Mouse (Mus musculus) lung, embryonic 15.5 days (tissue): ENCODE measurements at regions not wholly inside any gene's neighbourhood (a gene's known extent, or its start where the extent isn't known, plus 50 kb on each side); places are given as distances from the start of the nearest gene placed in this dataset.

ENCODE experiments used
- ATAC-seq: fragments of 200-750 bp; cut with Nextera tagmentation; 2 replicates; pipeline ENCODE4 v1.8.0; 2017; ENCODE audit warnings: moderate number of reproducible peaks, borderline replicate concordance; ENCODE audit not compliant: low FRiP score, low TSS enrichment; ENCODE audit errors: extremely low read depth
- H3K27ac ChIP-seq: fragments of 300-500 bp; sonication (generic); 2 replicates; pipeline ENCODE4 v1.5.1; 2015; ENCODE audit warnings: moderate library complexity, mild to moderate bottlenecking, inconsistent platforms
- H3K27me3 ChIP-seq: fragments of 300-500 bp; sonication (generic); 2 replicates; pipeline ENCODE4 v1.6.1; 2015; ENCODE audit warnings: inconsistent platforms
- H3K36me3 ChIP-seq: fragments of 300-500 bp; sonication (generic); 2 replicates; pipeline ENCODE4 v1.6.1; 2015; ENCODE audit warnings: inconsistent platforms
- H3K4me1 ChIP-seq: fragments of 300-500 bp; sonication (generic); 2 replicates; pipeline ENCODE4 v1.6.1; 2015; ENCODE audit warnings: inconsistent platforms
- H3K4me2 ChIP-seq: fragments of 300-500 bp; sonication (generic); 2 replicates; pipeline ENCODE4 v1.6.1; 2015; ENCODE audit warnings: inconsistent platforms, mild to moderate bottlenecking, moderate library complexity
- H3K4me3 ChIP-seq: fragments of 300-500 bp; sonication (generic); 2 replicates; pipeline ENCODE4 v1.5.1; 2015; ENCODE audit warnings: mild to moderate bottlenecking, inconsistent platforms
- H3K9ac ChIP-seq: fragments of 300-500 bp; sonication (generic); 2 replicates; pipeline ENCODE4 v1.6.1; 2015; ENCODE audit warnings: inconsistent platforms
- H3K9me3 ChIP-seq: fragments of 300-500 bp; sonication (generic); 2 replicates; pipeline ENCODE4 v1.6.1; 2016; ENCODE audit warnings: inconsistent platforms
- WGBS: fragments of 180-500 bp; shearing (Covaris S2); methylation state at CpG from one replicate; pipeline ENCODE4 v1.1.7; 2015; 5-methylcytosine and 5-hydroxymethylcytosine counted together

- 0 out of 2 replicates have a peak, but pooled peaks have one; percentile 23 for ATAC-seq
- WGBS = 78% methylated on average over 3 of the region's 3 CpGs
Observed at GRCm38 (mm10) chr4:62862756-62863155, 102.6 kb upstream of the Zfp618 start.

GRCm38 (mm10) chr4:62870391-62870983 is 94.9 kb upstream of the Zfp618 start:
- no peaks in the 10 kb centered on the region for H3K36me3 ChIP-seq
- H3K27ac ChIP-seq = no peak overlapping the region
- no peaks in the 10 kb centered on the region for H3K27me3 ChIP-seq
- 43% methylated on average over 14 of the region's 14 CpGs for WGBS
- no peak overlapping the region for H3K4me2 ChIP-seq
- no peaks in the 10 kb centered on the region for H3K9me3 ChIP-seq
- H3K9ac ChIP-seq = no peak overlapping the region
- ATAC-seq = peak; percentile 35; the same call in 1 of the 2 replicates
- H3K4me3 ChIP-seq = no peak overlapping the region
- 0 out of 2 replicates have a peak, but pooled peaks cover 6% of the 10 kb centered on the region for H3K4me1 ChIP-seq

More at GRCm38 (mm10) chr4:62862756-62863155, 102.6 kb upstream of the Zfp618 start:
- Histone ChIP-seq H3K4me2 (no peak overlapping the region), H3K9me3 (no peaks in the 10 kb centered on the region), H3K4me3 (no peak overlapping the region), H3K27me3 (no peaks in the 10 kb centered on the region), H3K9ac (no peak overlapping the region), H3K27ac (no peak overlapping the region), H3K4me1 (no peaks in the 10 kb centered on the region), H3K36me3 (no peaks in the 10 kb centered on the region)

- Histone ChIP-seq H3K27me3 (no peaks in the 10 kb centered on the region), H3K4me1 (0 out of 2 replicates have a peak, but pooled peaks cover 6% of the 10 kb centered on the region), H3K27ac (no peak overlapping the region), H3K9me3 (no peaks in the 10 kb centered on the region), H3K36me3 (no peaks in the 10 kb centered on the region), H3K4me2 (no peak overlapping the region), H3K9ac (no peak overlapping the region), H3K4me3 (no peak overlapping the region)
- WGBS = 65% methylated on average over 10 of the region's 10 CpGs
- ATAC-seq = no peak
Observed at GRCm38 (mm10) chr4:62872562-62872961, 92.8 kb upstream of the Zfp618 start.

- no peak overlapping the region for H3K4me3 ChIP-seq
- no peaks in the 10 kb centered on the region for H3K27me3 ChIP-seq
- H3K9ac ChIP-seq = no peak overlapping the region
- no peak overlapping the region for H3K27ac ChIP-seq
- 77% methylated on average over 12 of the region's 12 CpGs for WGBS
- no peaks in the 10 kb centered on the region for H3K9me3 ChIP-seq
- no peak for ATAC-seq
- 0 out of 2 replicates have a peak, but pooled peaks cover 6% of the 10 kb centered on the region for H3K4me1 ChIP-seq
- no peak overlapping the region for H3K4me2 ChIP-seq
- no peaks in the 10 kb centered on the region for H3K36me3 ChIP-seq
Observed at GRCm38 (mm10) chr4:62873986-62874385, 91.4 kb upstream of the Zfp618 start.

- no peak overlapping the region for H3K9ac ChIP-seq
- no peaks in the 10 kb centered on the region for H3K27me3 ChIP-seq
- no peak overlapping the region for H3K4me3 ChIP-seq
- no peaks in the 10 kb centered on the region for H3K4me1 ChIP-seq
- no peak overlapping the region for H3K27ac ChIP-seq
- no peaks in the 10 kb centered on the region for H3K36me3 ChIP-seq
- no peak for ATAC-seq
- H3K4me2 ChIP-seq = no peak overlapping the region
- H3K9me3 ChIP-seq = no peaks in the 10 kb centered on the region
- 73% methylated on average over 7 of the region's 7 CpGs for WGBS
Observed at GRCm38 (mm10) chr4:62878063-62878462, 87.3 kb upstream of the Zfp618 start.

- Histone ChIP-seq H3K4me1 (no peaks in the 10 kb centered on the region), H3K9ac (no peak overlapping the region), H3K4me2 (no peak overlapping the region), H3K36me3 (no peaks in the 10 kb centered on the region), H3K9me3 (no peaks in the 10 kb centered on the region), H3K27me3 (no peaks in the 10 kb centered on the region), H3K27ac (no peak overlapping the region), H3K4me3 (no peak overlapping the region)
- 80% methylated on average over 3 of the region's 3 CpGs for WGBS
- no peak for ATAC-seq
Observed at GRCm38 (mm10) chr4:62878927-62879326, 86.4 kb upstream of the Zfp618 start.

- 75% methylated on average over 11 of the region's 11 CpGs for WGBS
Observed at GRCm38 (mm10) chr4:62881824-62882223, 83.5 kb upstream of the Zfp618 start.

GRCm38 (mm10) chr4:62882276-62882675 is 83.1 kb upstream of the Zfp618 start:
- Histone ChIP-seq H3K9ac (no peak overlapping the region), H3K27me3 (no peaks in the 10 kb centered on the region), H3K4me2 (no peak overlapping the region), H3K9me3 (no peaks in the 10 kb centered on the region), H3K36me3 (no peaks in the 10 kb centered on the region), H3K27ac (no peak overlapping the region), H3K4me1 (no peaks in the 10 kb centered on the region), H3K4me3 (no peak overlapping the region)
- 84% methylated on average over 8 of the region's 8 CpGs for WGBS
- ATAC-seq = no peak

More at GRCm38 (mm10) chr4:62881824-62882223, 83.5 kb upstream of the Zfp618 start:
- Histone ChIP-seq H3K4me1 (no peaks in the 10 kb centered on the region), H3K4me2 (no peak overlapping the region), H3K9me3 (no peaks in the 10 kb centered on the region), H3K27me3 (no peaks in the 10 kb centered on the region), H3K4me3 (no peak overlapping the region), H3K36me3 (no peaks in the 10 kb centered on the region), H3K9ac (no peak overlapping the region), H3K27ac (no peak overlapping the region)
- ATAC-seq = no peak

GRCm38 (mm10) chr4:62888736-62889135 is 76.6 kb upstream of the Zfp618 start:
- WGBS = 74% methylated on average over 7 of the region's 7 CpGs
- H3K27me3 ChIP-seq = 0 out of 2 replicates have a peak, but pooled peaks cover 4% of the 10 kb centered on the region
- H3K4me1 ChIP-seq = peaks cover 11% of the 10 kb centered on the region
- no peaks in the 10 kb centered on the region for H3K9me3 ChIP-seq
- no peak for ATAC-seq
- H3K4me3 ChIP-seq = no peak overlapping the region
- H3K4me2 ChIP-seq = no peak overlapping the region
- H3K36me3 ChIP-seq = no peaks in the 10 kb centered on the region
- no peak overlapping the region for H3K27ac ChIP-seq
- H3K9ac ChIP-seq = no peak overlapping the region

GRCm38 (mm10) chr4:62889708-62890107 is 75.7 kb upstream of the Zfp618 start:
- 46% methylated on average over 4 of the region's 4 CpGs for WGBS
- Histone ChIP-seq H3K4me3 (no peak overlapping the region), H3K9ac (no peak overlapping the region), H3K9me3 (no peaks in the 10 kb centered on the region), H3K4me2 (no peak overlapping the region), H3K36me3 (no peaks in the 10 kb centered on the region), H3K4me1 (peaks cover 11% of the 10 kb centered on the region), H3K27ac (no peak overlapping the region), H3K27me3 (0 out of 2 replicates have a peak, but pooled peaks cover 4% of the 10 kb centered on the region)
- ATAC-seq = no peak

GRCm38 (mm10) chr4:62890588-62891580 is 74.5 kb upstream of the Zfp618 start:
- no peak overlapping the region for H3K4me3 ChIP-seq
- 0 out of 2 replicates have a peak, but pooled peaks cover 4% of the 10 kb centered on the region for H3K27me3 ChIP-seq
- H3K27ac ChIP-seq = no peak overlapping the region
- H3K9me3 ChIP-seq = no peaks in the 10 kb centered on the region
- WGBS = 28% methylated on average over 21 of the region's 21 CpGs
- H3K4me2 ChIP-seq = peak overlapping the region; percentile 41
- H3K9ac ChIP-seq = no peak overlapping the region
- peak; percentile 80; the same call in 1 of the 2 replicates for ATAC-seq
- H3K4me1 ChIP-seq = peaks cover 11% of the 10 kb centered on the region
- H3K36me3 ChIP-seq = no peaks in the 10 kb centered on the region

GRCm38 (mm10) chr4:62912891-62913290 is 52.5 kb upstream of the Zfp618 start:
- no peak overlapping the region for H3K9ac ChIP-seq
- H3K4me2 ChIP-seq = no peak overlapping the region
- H3K9me3 ChIP-seq = no peaks in the 10 kb centered on the region
- no peaks in the 10 kb centered on the region for H3K36me3 ChIP-seq
- H3K4me1 ChIP-seq = no peaks in the 10 kb centered on the region
- H3K27me3 ChIP-seq = no peaks in the 10 kb centered on the region
- H3K4me3 ChIP-seq = no peak overlapping the region
- ATAC-seq = no peak
- WGBS = 52% methylated on average over 4 of the region's 4 CpGs
- no peak overlapping the region for H3K27ac ChIP-seq
